Mouse (Mus musculus) left cerebral cortex, adult 11 months (tissue): ENCODE results near the gene Pak6.
"Not testable (repeated sequence)": the region's sequence is repeated elsewhere in the genome, so short reads cannot be mapped to it uniquely, and the experiment has no call there.

ENCODE experiments used
- DNase-seq: peaks from one replicate; pipeline ENCODE4 v3.0.0; 2022; ENCODE audit warnings: low spot score

Gene Pak6

GRCm38 (mm10) chr2:118662902-118663803, at the start of gene Pak6:
Gene Pak6, plus strand, starts transcription at chr2:118663303.
- peak; percentile 58 for DNase-seq

GRCm38 (mm10) chr2:118618013-118618412, 45.1 kb upstream of the Pak6 start:
- no peak for DNase-seq

GRCm38 (mm10) chr2:118620101-118620500, 43.0 kb upstream of the Pak6 start:
- DNase-seq: no peak

DNA sequence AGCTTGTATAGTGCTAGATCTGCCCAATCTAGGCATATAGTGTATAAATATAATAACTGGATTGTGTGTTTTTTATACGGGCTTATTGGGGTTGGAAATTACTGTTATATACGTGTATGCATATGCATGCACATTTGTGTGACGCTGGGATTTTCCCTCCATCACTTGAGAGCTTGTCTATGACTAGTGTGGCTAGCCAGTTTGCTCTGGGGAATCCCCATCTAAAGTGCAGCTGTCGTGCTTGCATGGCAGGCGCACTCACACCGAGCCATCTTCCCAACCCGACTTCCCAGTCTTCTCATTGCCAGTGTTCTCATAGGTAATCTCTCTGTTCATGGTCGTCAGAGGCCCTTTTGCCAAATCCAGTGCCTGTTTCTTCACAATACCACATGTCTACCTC, 42.5 kb upstream of the Pak6 start:
- no peak for DNase-seq

DNA sequence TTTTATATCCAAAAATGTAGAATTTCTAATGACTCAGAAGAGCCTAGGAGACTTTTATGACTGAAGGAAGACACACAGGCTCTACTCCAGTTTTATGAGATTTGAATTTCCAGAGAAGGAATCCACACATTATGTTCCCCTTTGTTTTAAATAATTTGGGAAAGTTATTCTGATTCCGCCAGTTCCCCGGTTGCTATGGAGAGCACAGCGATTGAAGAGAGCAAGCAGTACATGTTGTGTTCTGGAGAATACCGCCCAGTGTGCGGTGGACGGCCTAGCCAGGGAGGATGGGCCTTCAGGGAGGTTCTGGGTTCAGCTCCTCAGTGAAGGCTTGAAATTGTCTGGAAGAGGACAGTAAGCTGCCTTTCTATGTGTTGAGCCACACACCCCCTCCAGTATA, 33.8 kb upstream of the Pak6 start:
- DNase-seq: no peak

DNA sequence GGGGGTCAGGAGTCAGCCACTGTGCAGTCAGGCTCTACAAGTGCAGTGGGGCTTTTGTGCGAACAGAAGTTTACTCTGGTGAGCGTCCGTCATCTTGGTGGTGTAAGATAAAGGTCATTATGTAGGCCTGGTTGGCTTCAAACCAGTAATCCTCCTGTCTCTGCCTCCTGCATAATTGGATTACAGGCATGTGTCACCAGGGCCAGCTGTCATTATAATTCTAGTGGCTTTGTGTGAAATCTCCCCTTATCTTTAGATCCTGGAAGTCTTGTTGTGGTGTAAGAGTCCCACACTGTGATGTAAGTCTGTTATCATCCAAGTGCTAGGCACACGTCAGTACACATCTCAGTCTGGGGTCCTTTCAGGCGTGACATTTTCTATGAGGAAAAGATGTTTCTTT, 29.7 kb upstream of the Pak6 start:
- no peak for DNase-seq

- no peak for DNase-seq
Measured at GRCm38 (mm10) chr2:118637258-118637657, 25.8 kb upstream of the Pak6 start.

- peak; percentile 32 for DNase-seq
Measured at GRCm38 (mm10) chr2:118637888-118638526, 25.1 kb upstream of the Pak6 start.

DNA sequence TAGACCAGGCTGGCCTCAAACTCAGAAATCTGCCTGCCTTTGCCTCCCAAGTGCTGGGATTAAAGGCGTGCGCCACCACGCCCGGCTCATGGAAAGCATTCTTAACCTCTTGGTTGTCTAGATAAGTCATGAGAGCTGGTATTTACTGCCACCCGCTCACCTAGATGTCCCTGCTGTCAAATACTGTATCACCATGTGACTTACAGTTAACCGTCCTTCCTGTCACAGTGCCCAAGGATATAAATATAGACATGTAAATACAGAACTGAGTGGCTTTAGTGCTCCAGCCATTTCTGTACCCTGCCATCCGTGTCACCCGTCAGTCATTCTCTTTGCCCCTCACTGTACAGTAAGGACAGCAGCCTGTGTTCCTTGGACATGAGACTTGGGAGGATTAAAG, 24.4 kb upstream of the Pak6 start:
- no peak for DNase-seq

GRCm38 (mm10) chr2:118641147-118641546, 22.0 kb upstream of the Pak6 start:
- DNase-seq: no peak

GRCm38 (mm10) chr2:118642431-118642830, 20.7 kb upstream of the Pak6 start:
- DNase-seq: no peak

DNA sequence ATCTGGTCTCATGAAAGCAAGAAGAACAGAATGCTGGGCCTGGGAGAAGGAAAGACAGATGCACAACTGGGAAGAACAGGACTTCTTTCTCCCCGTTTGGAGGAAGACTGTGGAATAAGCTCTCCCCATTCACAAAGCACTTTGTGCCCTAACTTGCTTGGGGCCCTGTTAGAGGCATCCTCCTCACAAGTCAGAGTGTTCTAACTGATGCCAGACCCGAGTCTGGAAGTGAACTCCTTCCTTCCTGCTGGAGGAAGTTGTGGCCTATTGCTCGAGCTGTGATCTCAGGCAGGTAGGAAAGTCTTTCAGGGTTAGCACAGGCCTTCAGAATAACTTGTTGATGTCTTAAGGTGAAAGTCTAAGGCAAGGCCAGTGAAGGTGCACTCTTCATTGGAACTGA, 20.2 kb upstream of the Pak6 start:
- DNase-seq: no peak

- no peak for DNase-seq
Measured at GRCm38 (mm10) chr2:118646665-118647064, 16.4 kb upstream of the Pak6 start.

DNA sequence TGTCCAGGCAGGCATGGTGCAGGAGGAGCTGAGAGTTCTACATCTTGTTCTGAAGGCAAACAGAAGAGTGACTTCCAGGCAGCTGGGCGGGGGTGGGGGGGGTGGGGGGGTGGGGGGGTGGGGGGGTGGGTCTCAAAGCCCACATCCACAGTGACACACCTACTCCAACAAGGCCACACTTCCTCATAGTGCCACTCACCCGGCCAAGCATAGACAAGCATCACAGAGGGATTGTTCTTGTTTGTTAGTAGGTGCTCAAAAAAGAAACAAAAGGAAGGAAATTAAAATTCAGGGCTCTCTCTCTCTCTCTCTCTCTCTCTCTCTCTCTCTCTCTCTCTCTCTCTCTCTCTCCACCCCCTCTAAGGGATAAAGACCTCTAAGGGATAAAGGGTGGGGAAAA, 12.4 kb upstream of the Pak6 start:
- not testable (repeated sequence) for DNase-seq

GRCm38 (mm10) chr2:118656688-118657281, 6.3 kb upstream of the Pak6 start:
- DNase-seq: no peak

GRCm38 (mm10) chr2:118658457-118658856, 4.6 kb upstream of the Pak6 start:
- DNase-seq: no peak

GRCm38 (mm10) chr2:118659077-118659476, 4.0 kb upstream of the Pak6 start:
- DNase-seq: no peak

DNA sequence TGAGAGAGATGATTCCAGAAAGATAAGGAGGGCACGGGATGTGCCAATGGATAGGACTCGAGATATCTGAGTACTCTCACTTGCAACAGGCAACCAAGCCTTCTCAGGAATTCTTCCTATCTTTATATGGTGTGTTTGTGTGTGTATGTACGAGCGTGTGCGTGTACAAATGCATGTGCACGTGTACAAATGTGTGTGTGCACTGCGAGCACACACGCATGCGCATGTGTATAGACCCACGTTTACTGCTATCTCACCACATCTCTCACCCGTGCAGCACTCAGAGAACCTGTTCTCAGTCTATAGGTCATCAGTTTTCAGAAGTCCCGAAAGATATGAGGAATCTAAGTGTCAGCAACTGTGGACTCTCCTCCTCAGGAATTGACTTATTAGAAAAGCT, 3.6 kb upstream of the Pak6 start:
- no peak for DNase-seq

GRCm38 (mm10) chr2:118659998-118660452, 3.1 kb upstream of the Pak6 start:
- no peak for DNase-seq

GRCm38 (mm10) chr2:118661891-118662290, 1.2 kb upstream of the Pak6 start:
- DNase-seq: no peak

DNA sequence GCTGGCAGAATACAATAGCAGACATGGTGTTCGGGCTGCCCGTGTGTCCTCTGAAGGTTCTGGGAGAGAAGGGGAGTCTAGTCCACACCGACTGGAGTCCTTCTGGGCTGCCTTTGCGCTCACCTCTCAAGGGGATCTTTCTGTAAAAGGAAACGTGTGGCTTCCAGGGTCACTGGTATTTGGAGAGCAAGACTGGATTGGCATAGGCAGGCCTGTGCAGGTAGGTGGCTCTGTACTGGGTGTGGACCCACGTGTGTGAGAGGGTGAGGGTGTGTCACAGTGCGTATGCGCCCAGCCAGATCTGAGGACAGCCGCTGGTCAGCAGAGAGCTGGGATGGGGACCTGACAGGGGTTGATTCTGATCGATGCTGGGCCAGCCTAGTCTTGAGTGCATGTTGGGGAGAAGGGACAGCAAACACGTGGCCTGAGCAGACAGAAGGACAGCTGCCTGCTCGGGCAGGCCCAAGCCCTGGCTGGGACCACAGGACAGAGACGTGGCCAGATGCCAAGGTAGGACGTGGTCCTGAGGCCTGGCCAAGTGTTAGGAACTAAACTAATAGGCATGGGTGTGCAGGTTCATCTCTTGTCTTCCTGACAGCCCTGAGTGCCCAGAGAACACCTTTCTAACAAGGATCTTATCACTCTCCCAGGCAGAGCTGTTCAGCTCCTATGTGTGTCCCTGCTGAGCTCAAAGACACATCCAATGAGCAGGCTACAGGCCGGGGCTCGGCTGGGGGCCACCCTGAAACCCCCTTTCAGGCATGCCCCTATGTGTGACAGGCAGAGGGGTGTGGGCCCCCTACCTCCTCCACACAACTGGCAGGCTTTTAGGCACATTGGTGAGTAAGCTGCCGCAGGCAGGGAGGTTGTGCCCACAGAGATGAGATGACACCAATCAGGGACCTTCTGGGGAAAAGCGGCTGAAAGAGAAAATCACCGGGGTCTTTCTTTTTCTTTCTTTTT, 982 bp downstream of the Pak6 start:
- no peak for DNase-seq
